In genomic region chr8:89382538-89383380, GRCm38 (mm10) we compare ENCODE assay signal across 18 mouse cellular contexts.
DNase-seq lines count a peak whose midpoint lies in the region; ATAC-seq lines count a peak whose summit lies in the region.
"Had no signal": no experiment of that assay in that cellular context is flagged by ENCODE, and none has a peak within 500 bp of the region (broad histone marks: within the 10 kb centered on the region; RNA-seq: fewer than 3 reads in every experiment).

No protein-coding gene starts in this region.

- H3K9me3 ChIP-seq in kidney, embryonic 15.5 days (replicated peaks): no peaks in the 10 kb centered on the region
- H3K9me3 ChIP-seq in embryonic facial prominence, embryonic 10.5 days: no peaks in the 10 kb centered on the region
- H3K9me3 ChIP-seq: forebrain, embryonic 12.5 days; heart, embryonic 12.5 days; limb, embryonic 15.5 days; liver, embryonic 15.5 days; neural tube, embryonic 12.5 days had no signal

- H3K4me3 ChIP-seq in kidney, embryonic 15.5 days (replicated peaks): no peak overlapping the region
- no peak overlapping the region for H3K4me3 ChIP-seq in embryonic facial prominence, embryonic 10.5 days
- H3K4me3 ChIP-seq: forebrain, embryonic 12.5 days; heart, embryonic 12.5 days; limb, embryonic 15.5 days; liver, embryonic 15.5 days; neural tube, embryonic 12.5 days had no signal

- no peak overlapping the region for H3K9ac ChIP-seq in kidney, embryonic 15.5 days
- H3K9ac ChIP-seq: forebrain, embryonic 12.5 days; heart, embryonic 12.5 days; limb, embryonic 15.5 days; liver, embryonic 15.5 days; neural tube, embryonic 12.5 days had no signal

- ATAC-seq in kidney, embryonic 15.5 days (replicated peaks; ENCODE audit: low FRiP score): no peak
- no peak for ATAC-seq in inflammation-experienced regulatory T-cells, adult 6 months
- ATAC-seq: hindbrain, embryonic 16.5 days; intestine, postnatal 0 days; lung, postnatal 0 days had no signal

- H3K4me1 ChIP-seq in kidney, embryonic 15.5 days: peaks cover 46% of the 10 kb centered on the region
- peaks cover 48% of the 10 kb centered on the region for H3K4me1 ChIP-seq in embryonic facial prominence, embryonic 10.5 days
- H3K4me1 ChIP-seq: liver, embryonic 15.5 days had no signal

- H3K36me3 ChIP-seq in kidney, embryonic 15.5 days: no peaks in the 10 kb centered on the region
- H3K36me3 ChIP-seq in embryonic facial prominence, embryonic 10.5 days (replicated peaks): no peaks in the 10 kb centered on the region
- H3K36me3 ChIP-seq: forebrain, embryonic 12.5 days; heart, embryonic 12.5 days; limb, embryonic 15.5 days; liver, embryonic 15.5 days; neural tube, embryonic 12.5 days had no signal

- 17% methylated on average over 9 of the region's 9 CpGs for WGBS in kidney, embryonic 15.5 days
- 44% methylated on average over 9 of the region's 9 CpGs for WGBS in embryonic facial prominence, embryonic 10.5 days

- H3K27me3 ChIP-seq in kidney, embryonic 15.5 days: peaks cover 7% of the 10 kb centered on the region; the same call in 1 of the 2 replicates
- peaks cover 20% of the 10 kb centered on the region for H3K27me3 ChIP-seq in embryonic facial prominence, embryonic 10.5 days (replicated peaks; ENCODE audit: low read depth, poor library complexity, severe bottlenecking)
- H3K27me3 ChIP-seq: heart, embryonic 12.5 days; limb, embryonic 15.5 days; neural tube, embryonic 12.5 days had no signal

- no peak overlapping the region for H3K4me2 ChIP-seq in kidney, embryonic 15.5 days
- H3K4me2 ChIP-seq: forebrain, embryonic 12.5 days; heart, embryonic 12.5 days; limb, embryonic 15.5 days; liver, embryonic 15.5 days; neural tube, embryonic 12.5 days had no signal

- peak overlapping the region; percentile 67 for H3K27ac ChIP-seq in kidney, embryonic 15.5 days
- peak overlapping the region; percentile 73 for H3K27ac ChIP-seq in embryonic facial prominence, embryonic 10.5 days (replicated peaks)
- H3K27ac ChIP-seq: forebrain, embryonic 12.5 days; limb, embryonic 15.5 days; liver, embryonic 15.5 days; neural tube, embryonic 12.5 days had no signal

- peak; percentile 16 for DNase-seq in embryo, embryonic 10 days (ENCODE audit: low spot score)
- no peak for DNase-seq in embryo, embryonic 10.5 days (ENCODE audit: low spot score)
- DNase-seq in kidney, postnatal 4 days: no peak
- peak; percentile 34 for DNase-seq in embryonic facial prominence, embryonic 10.5 days (ENCODE audit: low spot score)
- DNase-seq in mesoderm, embryonic 11.5 days (ENCODE audit: low read depth, low spot score): peak; percentile 21
- DNase-seq in gastrocnemius, postnatal 4 days (ENCODE audit: low spot score in 2 of 2): no peak
- DNase-seq: adrenal gland, adult 2 months; cerebellum, adult 2 months had no signal

Comparison
In these comparisons a context has a peak if more than half of its experiments do, and no peak if none do; other contexts are left out.
1. DNase-seq: peak in embryo, embryonic 10 days (single experiment), embryonic facial prominence, embryonic 10.5 days (single experiment) and mesoderm, embryonic 11.5 days (single experiment); none in embryo, embryonic 10.5 days (single experiment), kidney, postnatal 4 days (0 of 2) and gastrocnemius, postnatal 4 days (0 of 2).